Mouse (Mus musculus) ES-Bruce4 (cell line): ENCODE measurements around the gene Tox2. TPM values are rescaled to one million over a fixed set of nuclear protein-coding genes. Genes with fewer than 3 reads are reported as not detected.

Source experiments
- H3K27ac ChIP-seq: 2 replicates; pipeline ENCODE4 v1.5.1; 2012; ENCODE audit warnings: low read length, inconsistent platforms; ENCODE audit not compliant: insufficient read depth
- H3K27me3 ChIP-seq: 2 replicates; pipeline ENCODE4 v1.6.1; 2012; ENCODE audit warnings: mild to moderate bottlenecking, low read length, inconsistent platforms; ENCODE audit not compliant: control insufficient read depth, poor library complexity, insufficient read depth, severe bottlenecking
- H3K36me3 ChIP-seq: 2 replicates; pipeline ENCODE4 v1.6.1; 2012; ENCODE audit warnings: inconsistent platforms, mild to moderate bottlenecking, low read length, moderate library complexity; ENCODE audit not compliant: control insufficient read depth, poor library complexity, insufficient read depth, severe bottlenecking
- H3K4me1 ChIP-seq: one replicate; pipeline ENCODE4 v1.8.1; 2011; ENCODE audit warnings: low read length; ENCODE audit not compliant: control insufficient read depth, insufficient read depth
- H3K4me3 ChIP-seq: 2 replicates; pipeline ENCODE4 v1.5.1; 2011; ENCODE audit warnings: low read depth, mild to moderate bottlenecking, low read length
- H3K9ac ChIP-seq: 2 replicates; pipeline ENCODE4 v1.6.1; 2012; ENCODE audit warnings: low read depth, mild to moderate bottlenecking, inconsistent platforms; ENCODE audit not compliant: poor library complexity, severe bottlenecking
- H3K9me3 ChIP-seq: replicated peaks from 2 replicates; pipeline ENCODE4 v1.6.1; 2012; ENCODE audit warnings: mild to moderate bottlenecking, low read length, inconsistent platforms; ENCODE audit not compliant: control insufficient read depth, poor library complexity, insufficient read depth, severe bottlenecking
- CTCF ChIP-seq: IDR thresholded peaks from one replicate; pipeline ENCODE4 v1.8.1; 2011; ENCODE audit warnings: low read depth, low read length
- EP300 ChIP-seq: IDR thresholded peaks from 2 replicates; pipeline ENCODE4 v1.6.1; 2011; ENCODE audit warnings: low read depth, low read length; ENCODE audit not compliant: insufficient read depth
- POLR2A ChIP-seq: IDR thresholded peaks from one replicate; pipeline ENCODE4 v1.8.1; 2011; ENCODE audit warnings: low read length; ENCODE audit not compliant: insufficient read depth
- polyA plus RNA-seq: library from polyadenylated mRNA; stranded (reverse); fragments of >200 nt; gene quantifications from 2 replicates; pipeline ENCODE4 v1.2.4, GENCODE M21; 2011; ENCODE audit warnings: low read depth; ENCODE audit not compliant: missing spikeins, insufficient read depth, insufficient read length

Tox2 gene
- polyA plus RNA-seq, 1 experiment: 0.28 TPM

- Histone ChIP-seq H3K4me3 (no peak overlapping the region), H3K9me3 (no peaks in the 10 kb centered on the region), H3K27me3 (no peaks in the 10 kb centered on the region), H3K9ac (no peak overlapping the region), H3K4me1 (no peaks in the 10 kb centered on the region), H3K36me3 (no peaks in the 10 kb centered on the region), H3K27ac (no peak overlapping the region)
- TF ChIP-seq CTCF: no peak
- TF ChIP-seq EP300: no peak
These were observed 35.1 kb downstream of the Tox2 start for GRCm38 (mm10) chr2:163237999-163238529.

GRCm38 (mm10) chr2:163239945-163240344 lies 37.0 kb downstream of the Tox2 start:
- no peaks in the 10 kb centered on the region for H3K4me1 ChIP-seq
- TF ChIP-seq EP300: no peak
- no peak for TF ChIP-seq CTCF
- no peak for TF ChIP-seq POLR2A
- no peaks in the 10 kb centered on the region for H3K27me3 ChIP-seq
- H3K27ac ChIP-seq: no peak overlapping the region
- H3K9me3 ChIP-seq: no peaks in the 10 kb centered on the region
- H3K36me3 ChIP-seq: no peaks in the 10 kb centered on the region
- H3K9ac ChIP-seq: no peak overlapping the region
- H3K4me3 ChIP-seq: no peak overlapping the region

DNA sequence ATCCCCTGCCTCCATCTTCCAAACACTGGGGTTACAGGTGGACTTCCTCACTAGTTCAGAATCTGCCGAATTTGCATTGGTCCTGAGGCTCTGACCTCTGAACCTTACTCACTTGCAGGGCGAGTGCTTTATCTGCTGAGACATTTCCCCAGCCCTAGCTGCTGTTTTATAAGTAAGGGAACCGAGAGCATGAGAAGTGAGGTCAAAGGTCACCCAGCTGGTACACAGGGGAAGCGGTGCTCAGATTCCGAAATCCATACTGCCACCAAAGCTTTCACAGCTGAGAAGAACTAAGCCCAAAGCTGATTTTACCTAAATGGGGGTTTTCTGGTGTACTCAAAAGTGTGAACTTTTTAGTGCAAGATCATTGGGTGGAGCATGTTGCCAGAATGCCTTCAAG lies 38.9 kb downstream of the Tox2 start:
- no peaks in the 10 kb centered on the region for H3K36me3 ChIP-seq
- no peak for TF ChIP-seq POLR2A
- no peak for TF ChIP-seq CTCF
- no peak for TF ChIP-seq EP300
- H3K27ac ChIP-seq: no peak overlapping the region
- H3K4me1 ChIP-seq: no peaks in the 10 kb centered on the region
- no peak overlapping the region for H3K4me3 ChIP-seq
- H3K9me3 ChIP-seq: no peaks in the 10 kb centered on the region
- no peak overlapping the region for H3K9ac ChIP-seq
- no peaks in the 10 kb centered on the region for H3K27me3 ChIP-seq

GRCm38 (mm10) chr2:163243917-163244852 lies 41.3 kb downstream of the Tox2 start:
- no peaks in the 10 kb centered on the region for H3K36me3 ChIP-seq
- H3K9ac ChIP-seq: no peak overlapping the region
- H3K9me3 ChIP-seq: no peaks in the 10 kb centered on the region
- TF ChIP-seq POLR2A (no peak), EP300 (no peak)
- no peaks in the 10 kb centered on the region for H3K4me1 ChIP-seq
- no peak overlapping the region for H3K4me3 ChIP-seq
- H3K27me3 ChIP-seq: no peaks in the 10 kb centered on the region
- no peak overlapping the region for H3K27ac ChIP-seq

- Histone ChIP-seq H3K9me3 (no peaks in the 10 kb centered on the region), H3K27me3 (no peaks in the 10 kb centered on the region), H3K4me1 (no peaks in the 10 kb centered on the region), H3K9ac (no peak overlapping the region), H3K27ac (no peak overlapping the region), H3K36me3 (no peaks in the 10 kb centered on the region), H3K4me3 (no peak overlapping the region)
- TF ChIP-seq CTCF (no peak), POLR2A (no peak), EP300 (no peak)
These were observed 46.0 kb downstream of the Tox2 start for GRCm38 (mm10) chr2:163248912-163249311.

DNA sequence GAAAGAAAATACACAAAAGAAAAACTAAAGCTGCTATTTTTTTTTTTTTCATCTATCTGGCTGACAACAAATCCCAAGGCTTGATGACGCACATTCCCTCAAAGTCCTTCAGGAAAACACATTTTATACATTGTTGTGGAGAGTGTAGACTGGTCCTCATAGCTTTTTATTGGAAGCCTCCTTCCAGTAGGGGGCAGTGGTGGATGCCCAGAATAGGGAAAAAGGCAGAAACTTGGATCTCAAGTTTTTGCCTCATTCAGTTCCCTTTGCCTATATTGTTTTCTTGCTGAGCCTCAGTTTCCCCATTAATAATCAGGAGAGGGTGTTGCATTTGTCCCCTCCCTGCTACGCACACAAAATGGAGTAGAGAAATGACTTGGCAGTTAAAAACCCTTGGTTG lies 49.7 kb downstream of the Tox2 start:
- Histone ChIP-seq H3K27ac (no peak overlapping the region), H3K9ac (no peak overlapping the region), H3K4me3 (no peak overlapping the region), H3K27me3 (no peaks in the 10 kb centered on the region), H3K4me1 (no peaks in the 10 kb centered on the region), H3K9me3 (no peaks in the 10 kb centered on the region), H3K36me3 (no peaks in the 10 kb centered on the region)
- TF ChIP-seq CTCF (no peak), POLR2A (no peak), EP300 (no peak)
